11 mouse cellular contexts compared by ENCODE assay signal in genomic region chr1:38394493-38394892, GRCm38 (mm10).
A peak's percentile ranks its signal among the peaks of the same experiment; 100 is the strongest.
DNase-seq lines count a peak whose midpoint lies in the region; ATAC-seq and TF ChIP-seq lines count a peak whose summit lies in the region.
"Had no signal": no experiment of that assay in that cellular context is flagged by ENCODE, and none has a peak within 500 bp of the region (broad histone marks: within the 10 kb centered on the region; RNA-seq: fewer than 3 reads in every experiment).

No protein-coding gene starts in this region.

- TF ChIP-seq POLR2A in brain, embryonic 14.5 days (IDR thresholded peaks at IDR 0.05; ENCODE audit: borderline replicate concordance, extremely low read depth, insufficient read depth, insufficient read length, poor library complexity, severe bottlenecking), result no peak

- no peaks in the 10 kb centered on the region for H3K9me3 ChIP-seq in lung, embryonic 14.5 days (ENCODE audit: low read depth, low read length)
- H3K9me3 ChIP-seq in forebrain, embryonic 16.5 days (ENCODE audit: control insufficient read depth, low read length), result no peaks in the 10 kb centered on the region
- H3K9me3 ChIP-seq in midbrain, embryonic 13.5 days, result no peaks in the 10 kb centered on the region

- H3K9ac ChIP-seq in lung, embryonic 14.5 days, result no peak overlapping the region
- H3K9ac ChIP-seq in forebrain, embryonic 16.5 days (replicated peaks; ENCODE audit: low read depth, low read length), result no peak overlapping the region
- H3K9ac ChIP-seq in midbrain, embryonic 13.5 days (replicated peaks), result no peak overlapping the region

- no peak for TF ChIP-seq CTCF in lung, embryonic 14.5 days (IDR thresholded peaks at IDR 0.05; ENCODE audit: low read depth)
- TF ChIP-seq CTCF in brain, embryonic 14.5 days (IDR thresholded peaks at IDR 0.05; ENCODE audit: borderline replicate concordance, extremely low read depth, insufficient read depth, insufficient read length), result no peak

- DNase-seq in lung, embryonic 14.5 days, result peak; percentile 77
- DNase-seq in lung, postnatal 25 days (ENCODE audit: low spot score), result no peak
- peak; percentile 62 for DNase-seq in brain, embryonic 14.5 days (ENCODE audit: low read depth)
- DNase-seq in yolk sac, embryonic 10.5 days (ENCODE audit: low spot score), result no peak
- no peak for DNase-seq in cerebellum, adult 9-11 months
- DNase-seq: thymus, postnatal 25 days had no signal

- peak overlapping the region; percentile 58 for H3K27ac ChIP-seq in lung, embryonic 14.5 days (ENCODE audit: low read depth)
- H3K27ac ChIP-seq in forebrain, embryonic 16.5 days (ENCODE audit: low read length), result no peak overlapping the region
- H3K27ac ChIP-seq in midbrain, embryonic 13.5 days, result peak overlapping the region; percentile 55

- no peak overlapping the region for H3K4me3 ChIP-seq in lung, embryonic 14.5 days (ENCODE audit: low read depth, low read length)
- H3K4me3 ChIP-seq in forebrain, embryonic 16.5 days (replicated peaks; ENCODE audit: low read length), result no peak overlapping the region
- H3K4me3 ChIP-seq in midbrain, embryonic 13.5 days (replicated peaks), result no peak overlapping the region

- no peak overlapping the region for H3K4me2 ChIP-seq in lung, embryonic 14.5 days
- H3K4me2 ChIP-seq in forebrain, embryonic 16.5 days (ENCODE audit: low read length), result no peak overlapping the region
- no peak overlapping the region for H3K4me2 ChIP-seq in midbrain, embryonic 13.5 days (replicated peaks)

- H3K36me3 ChIP-seq in lung, embryonic 14.5 days (ENCODE audit: insufficient read depth), result no peaks in the 10 kb centered on the region
- no peaks in the 10 kb centered on the region for H3K36me3 ChIP-seq in forebrain, embryonic 16.5 days (ENCODE audit: control insufficient read depth, insufficient read depth)
- H3K36me3 ChIP-seq in midbrain, embryonic 13.5 days, result no peaks in the 10 kb centered on the region

- peaks cover 20% of the 10 kb centered on the region for H3K4me1 ChIP-seq in lung, embryonic 14.5 days (ENCODE audit: insufficient read depth)
- H3K4me1 ChIP-seq in forebrain, embryonic 16.5 days (replicated peaks; ENCODE audit: control insufficient read depth, insufficient read depth, low read length), result peaks cover 32% of the 10 kb centered on the region
- peaks cover 59% of the 10 kb centered on the region for H3K4me1 ChIP-seq in midbrain, embryonic 13.5 days (replicated peaks)

- peak; percentile 66; the same call in 1 of the 2 replicates for ATAC-seq in lung, embryonic 14.5 days (ENCODE audit: insufficient read depth)
- ATAC-seq in forebrain, embryonic 16.5 days, result peak; percentile 29
- peak; percentile 38; the same call in 1 of the 2 replicates for ATAC-seq in midbrain, embryonic 13.5 days
- ATAC-seq in megakaryocyte progenitor cell, adult 5-6 weeks (replicated peaks; ENCODE audit: poor library complexity), result no peak
- ATAC-seq: intestine, embryonic 16.5 days had no signal

- 19% methylated on average over 5 of the region's 5 CpGs for WGBS in lung, embryonic 14.5 days
- WGBS in forebrain, embryonic 16.5 days, result 24% methylated on average over 5 of the region's 5 CpGs
- WGBS in midbrain, embryonic 13.5 days, result 23% methylated on average over 5 of the region's 5 CpGs

- no peaks in the 10 kb centered on the region for H3K27me3 ChIP-seq in lung, embryonic 14.5 days (ENCODE audit: insufficient read depth, low read length)
- H3K27me3 ChIP-seq in forebrain, embryonic 16.5 days (replicated peaks; ENCODE audit: control insufficient read depth, insufficient read depth, low read length), result no peaks in the 10 kb centered on the region
- no peaks in the 10 kb centered on the region for H3K27me3 ChIP-seq in midbrain, embryonic 13.5 days
- H3K27me3 ChIP-seq: CH12.LX had no signal

Comparison
In these comparisons a context has a peak if more than half of its experiments do, and no peak if none do; other contexts are left out.
1. DNase-seq: peak in lung, embryonic 14.5 days (single experiment) and brain, embryonic 14.5 days (single experiment); none in lung, postnatal 25 days (single experiment), yolk sac, embryonic 10.5 days (single experiment) and cerebellum, adult 9-11 months (single experiment).